Mouse (Mus musculus) layer of hippocampus, postnatal 36 days (tissue): Measurements from ENCODE around the gene Tpst2. TPM values are rescaled to one million over a fixed set of nuclear protein-coding genes. Genes with fewer than 3 reads are reported as not detected.

Experiments used
- DNase-seq, 2 experiments: peaks; one replicate each; pipeline ENCODE4 v3.0.0; 2022
- total RNA-seq, 2 experiments: library from RNA; stranded (reverse); gene quantifications; 2 replicates each; pipeline ENCODE4 v1.2.3; 2021

Tpst2 gene
- total RNA-seq, 2 experiments from 2014 or later, result 37.1 to 43.4 TPM

DNA sequence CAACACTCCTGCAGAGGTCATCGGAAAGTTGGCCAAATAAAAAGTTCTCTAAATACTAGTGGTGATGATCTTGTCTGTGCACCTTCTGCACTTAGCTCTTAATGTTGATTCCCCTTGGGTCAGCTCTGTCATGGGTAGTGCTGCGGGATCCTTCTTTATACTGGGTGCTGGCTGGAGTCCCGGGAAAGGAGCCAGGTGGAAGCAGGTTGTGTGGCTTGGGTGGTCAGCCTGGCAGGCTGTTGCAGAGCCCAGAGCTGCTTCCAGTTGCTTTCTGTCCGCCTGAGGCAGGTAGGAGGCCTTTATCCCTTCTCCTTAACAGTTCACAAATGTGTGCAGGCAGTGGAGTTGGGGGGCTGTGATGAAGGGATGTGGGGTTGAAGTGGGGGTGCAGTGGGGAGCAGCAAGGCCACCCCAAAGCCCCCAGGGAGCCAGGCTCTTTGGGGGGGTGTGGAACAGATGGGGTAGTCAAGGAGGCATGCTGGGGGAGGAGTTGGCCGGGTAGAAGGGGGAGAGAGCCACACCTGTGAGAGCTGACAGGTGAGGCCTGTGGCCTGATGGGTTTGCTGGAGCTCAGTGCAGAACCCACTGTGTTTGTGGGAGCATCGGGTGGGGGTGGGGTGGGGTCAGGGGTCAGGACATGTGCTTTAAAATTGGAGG, 5.8 kb downstream of the Tpst2 start:
- DNase-seq, result no peak

DNA sequence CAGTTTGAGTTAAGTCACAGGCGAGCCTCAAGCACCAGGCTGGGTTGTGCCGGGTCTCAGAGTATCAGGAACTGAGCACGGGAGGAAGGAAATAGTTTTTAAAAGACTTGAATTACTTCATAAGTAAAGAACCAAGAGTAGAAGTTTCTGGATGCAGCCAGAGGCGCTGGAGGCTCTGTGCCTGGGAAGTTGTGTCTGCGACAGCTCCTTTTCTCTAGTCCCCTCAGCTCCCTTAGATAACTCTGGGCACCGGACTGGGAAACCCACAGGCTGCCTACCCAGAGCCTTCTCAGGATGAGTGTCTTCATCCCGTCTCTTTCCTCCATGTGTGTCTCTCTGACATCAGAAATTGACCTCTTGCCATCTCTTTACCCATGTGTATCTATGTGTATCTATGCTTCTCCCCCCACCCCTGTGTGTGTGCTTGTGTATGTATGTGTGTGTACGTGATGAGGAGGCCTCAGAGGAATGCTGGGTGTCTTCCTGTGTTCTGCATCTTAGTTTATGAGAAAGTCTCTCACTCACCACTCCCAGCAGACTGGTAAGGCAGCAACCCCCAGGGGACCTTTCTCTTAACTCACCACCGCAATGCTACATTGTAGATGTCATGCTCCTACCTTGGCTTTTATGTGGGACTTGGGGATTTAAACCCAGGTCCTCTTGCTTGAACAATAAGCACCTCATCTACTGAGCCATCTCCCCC, 6.4 kb downstream of the Tpst2 start:
- no peak for DNase-seq

DNA sequence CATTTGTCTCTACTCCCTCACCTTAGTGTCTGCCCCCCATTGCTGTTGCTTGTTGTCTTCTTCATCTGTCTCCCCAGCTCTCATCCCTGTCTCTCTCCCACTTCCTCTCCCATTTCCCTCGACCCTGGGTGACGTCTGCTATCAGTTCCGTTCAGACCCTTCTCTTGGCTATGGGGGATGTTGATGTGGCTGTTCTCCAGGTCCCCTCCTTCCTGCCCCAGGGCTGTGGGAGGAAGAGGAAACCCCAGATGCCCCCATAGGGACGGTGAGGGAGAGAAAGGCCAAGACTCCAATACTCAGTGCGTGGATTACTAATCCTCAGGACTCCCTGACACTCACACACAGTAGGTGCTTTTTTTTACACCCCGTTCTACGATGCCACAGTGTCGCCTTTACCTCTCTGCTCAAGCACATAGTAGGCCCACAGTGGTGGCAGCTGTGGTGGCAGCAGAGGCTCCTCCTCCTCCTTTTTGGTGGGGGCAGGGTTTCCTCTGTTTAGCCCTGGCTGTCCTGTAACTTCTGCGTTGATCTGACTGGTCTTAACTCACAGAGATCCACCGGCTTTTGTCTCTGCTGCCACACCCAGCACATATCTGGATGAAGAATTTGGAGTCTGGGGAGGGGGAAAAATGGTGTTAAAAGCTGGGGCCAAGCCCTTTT, 7.2 kb downstream of the Tpst2 start:
- no peak for DNase-seq

DNA sequence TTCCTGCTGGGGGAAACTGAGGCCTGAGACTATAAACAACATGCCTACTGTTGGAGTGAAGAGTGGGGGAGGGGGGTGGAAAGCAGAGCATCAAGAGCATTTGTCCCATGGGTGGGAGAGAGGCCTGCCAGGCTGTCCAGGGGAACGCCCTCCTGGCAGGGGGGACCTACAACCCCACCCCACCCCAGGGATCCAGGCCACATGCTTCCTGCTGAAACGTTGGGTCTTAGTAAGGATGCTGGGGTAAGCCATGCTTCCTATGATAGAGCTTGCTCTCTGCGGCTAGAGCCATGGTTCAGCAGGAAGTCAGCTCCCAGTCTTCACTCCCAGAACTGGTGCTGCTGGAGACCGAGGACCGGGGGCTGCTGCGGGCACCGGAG, 7.7 kb downstream of the Tpst2 start:
- DNase-seq, result no peak

DNA sequence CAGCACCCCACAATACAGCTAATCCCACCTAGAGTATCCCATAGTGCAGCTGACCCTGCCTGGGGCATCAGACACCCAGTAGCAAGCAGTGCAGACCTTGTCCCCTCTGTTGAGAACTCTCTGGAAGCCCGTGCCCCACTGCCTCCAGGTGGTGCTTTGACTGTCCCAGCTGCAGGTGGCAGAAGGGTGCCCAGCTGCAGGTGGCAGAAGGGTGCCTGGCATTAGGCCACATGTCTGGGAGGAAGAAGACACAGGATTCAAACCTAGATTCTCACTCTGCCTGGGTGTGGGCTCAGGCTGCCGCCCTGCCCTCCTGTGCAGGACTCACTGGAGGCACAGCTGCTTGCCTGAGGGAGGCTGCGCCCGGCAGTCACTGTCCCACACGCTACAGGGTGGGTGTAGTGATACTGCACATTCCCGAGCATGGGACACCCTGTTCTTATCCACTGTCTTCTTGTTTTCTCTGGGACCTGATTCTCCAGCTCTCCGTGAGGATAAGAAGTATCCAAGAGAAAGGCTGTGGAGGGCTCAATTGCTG, 9.1 kb downstream of the Tpst2 start:
- DNase-seq, result no peak

DNA sequence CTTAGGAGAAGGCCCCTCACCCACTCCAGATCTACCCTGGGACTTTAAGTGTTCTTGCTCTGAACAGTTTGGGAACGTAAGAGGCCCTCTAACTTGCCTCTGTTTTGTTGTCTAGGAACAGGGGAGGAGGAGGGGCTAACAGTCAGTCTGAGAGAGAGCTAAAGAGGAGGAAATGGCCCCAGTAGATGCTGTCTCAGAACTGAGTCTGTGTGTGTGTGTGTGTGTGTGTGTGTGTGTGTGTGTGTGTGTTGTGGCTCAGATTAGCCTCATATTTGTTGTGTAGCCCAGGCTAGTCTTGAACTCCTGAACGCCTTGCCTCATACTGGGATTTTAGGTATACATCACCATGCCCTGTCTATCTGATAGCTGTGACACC, 10.1 kb downstream of the Tpst2 start:
- no peak for DNase-seq

DNA sequence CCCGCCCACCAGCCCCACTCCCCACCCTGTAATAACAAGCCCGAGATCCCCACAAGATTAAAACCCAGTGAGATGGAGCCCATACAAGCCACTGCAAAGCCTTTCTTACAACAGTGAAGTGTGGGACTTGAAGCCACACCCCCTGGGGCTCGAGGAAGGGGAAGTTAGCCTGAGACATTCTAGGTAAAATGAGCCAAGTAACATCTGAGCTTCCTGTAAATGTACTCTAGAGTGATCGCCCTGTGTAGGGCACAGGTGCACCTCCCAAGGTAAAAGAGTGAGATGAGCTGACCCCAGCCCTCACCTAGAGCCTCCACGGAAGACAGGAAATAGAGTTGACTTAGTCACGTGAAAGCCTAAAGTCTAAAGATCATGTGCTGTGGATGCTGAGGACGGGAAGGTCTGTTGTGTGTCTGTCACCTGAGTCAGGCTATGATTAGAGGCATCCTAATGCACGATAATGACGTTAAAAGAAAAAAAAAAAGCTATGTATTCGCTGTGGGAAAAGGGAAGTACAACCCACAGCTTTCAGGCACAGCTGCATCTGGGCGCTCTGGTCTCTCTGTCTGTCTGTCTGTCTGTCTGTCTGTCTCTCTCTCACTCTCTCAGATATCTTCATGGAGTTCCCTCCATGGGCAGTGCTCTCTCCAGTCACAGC, 10.6 kb downstream of the Tpst2 start:
- DNase-seq, result no peak

DNA sequence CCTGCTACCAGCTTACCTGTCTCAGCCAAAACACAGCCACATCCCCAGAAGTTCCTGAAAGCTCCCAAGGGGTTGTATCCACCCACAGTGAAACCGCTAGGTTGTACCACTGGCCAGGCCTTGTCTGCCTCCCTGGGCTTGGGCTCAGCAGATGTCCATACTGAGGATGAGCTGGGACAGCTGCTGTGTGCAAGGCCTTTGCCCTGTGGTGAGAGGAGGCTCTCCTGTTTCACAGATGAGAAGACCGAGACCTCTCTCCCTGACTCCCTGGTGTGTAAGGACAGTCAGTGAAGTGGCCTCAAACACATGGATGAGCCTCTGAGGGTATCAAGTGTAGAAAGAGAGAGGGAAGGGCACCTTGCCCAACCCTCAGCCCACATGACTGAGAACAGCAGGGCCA, 11.2 kb downstream of the Tpst2 start:
- no peak for DNase-seq

DNA sequence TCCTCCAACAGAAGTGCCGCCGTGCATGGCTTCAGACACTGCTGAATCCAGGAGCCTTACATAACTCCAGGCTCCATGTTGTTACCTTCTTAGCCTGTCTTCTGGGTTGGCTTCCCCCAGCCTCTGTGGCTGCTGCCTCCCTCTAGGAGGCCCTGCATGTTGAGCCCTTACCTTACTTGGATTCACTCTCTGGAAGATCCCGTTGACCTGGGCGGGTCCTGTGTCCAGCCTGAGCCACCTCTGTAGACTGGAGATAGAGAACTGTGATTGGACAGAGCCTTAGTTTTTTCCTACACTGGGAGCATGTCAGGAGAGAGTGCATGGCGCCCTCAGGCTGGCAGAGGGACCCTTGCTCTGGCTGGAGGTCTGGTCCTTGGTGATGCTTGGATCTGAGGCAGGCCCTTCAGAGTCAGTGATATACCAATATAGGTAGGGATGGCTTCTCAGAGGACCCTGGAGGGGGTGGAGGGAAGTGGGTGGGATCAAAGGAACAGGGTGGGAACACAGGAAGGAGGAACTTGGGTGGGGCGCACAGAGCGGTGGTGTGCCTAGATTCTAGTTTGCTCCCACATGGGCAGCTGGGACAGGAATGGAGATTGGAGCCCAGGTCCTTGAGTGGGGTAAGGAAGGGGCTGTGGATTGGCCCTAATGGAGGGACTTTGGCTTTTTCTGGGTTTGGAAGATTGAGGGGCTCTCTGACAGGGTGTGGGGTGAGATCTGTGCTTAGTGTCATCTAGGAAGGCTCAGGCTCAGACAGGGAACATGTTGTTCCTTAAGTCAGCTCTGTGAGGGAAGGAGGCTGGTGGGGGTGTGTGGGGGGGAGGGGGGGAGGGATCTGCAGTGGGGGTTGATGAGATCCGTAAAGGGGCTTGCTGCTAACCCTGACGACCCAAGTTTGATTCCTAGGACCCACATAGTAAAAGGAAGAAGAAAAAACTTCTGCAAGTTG, 12.0 kb downstream of the Tpst2 start:
- DNase-seq, result no peak

DNA sequence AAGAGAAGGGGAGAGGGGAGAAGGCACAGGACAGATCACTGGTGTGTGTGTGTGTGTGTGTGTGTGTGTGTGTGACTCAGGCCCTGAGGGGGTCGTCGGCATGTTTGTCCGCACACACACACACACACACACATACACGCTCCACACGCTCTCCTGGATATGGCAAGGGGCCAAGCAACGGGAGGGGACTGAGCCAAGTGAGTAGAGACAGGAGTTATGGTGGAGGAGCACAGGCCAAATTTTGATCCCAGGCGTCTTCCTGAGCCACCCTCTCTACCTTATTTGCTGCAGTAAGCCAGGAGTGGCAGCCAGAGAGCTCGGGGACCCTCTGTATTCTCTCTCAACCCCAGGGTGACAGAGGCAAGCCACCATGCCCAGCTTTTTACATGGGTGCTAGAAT, 12.7 kb downstream of the Tpst2 start:
- DNase-seq, result no peak

DNA sequence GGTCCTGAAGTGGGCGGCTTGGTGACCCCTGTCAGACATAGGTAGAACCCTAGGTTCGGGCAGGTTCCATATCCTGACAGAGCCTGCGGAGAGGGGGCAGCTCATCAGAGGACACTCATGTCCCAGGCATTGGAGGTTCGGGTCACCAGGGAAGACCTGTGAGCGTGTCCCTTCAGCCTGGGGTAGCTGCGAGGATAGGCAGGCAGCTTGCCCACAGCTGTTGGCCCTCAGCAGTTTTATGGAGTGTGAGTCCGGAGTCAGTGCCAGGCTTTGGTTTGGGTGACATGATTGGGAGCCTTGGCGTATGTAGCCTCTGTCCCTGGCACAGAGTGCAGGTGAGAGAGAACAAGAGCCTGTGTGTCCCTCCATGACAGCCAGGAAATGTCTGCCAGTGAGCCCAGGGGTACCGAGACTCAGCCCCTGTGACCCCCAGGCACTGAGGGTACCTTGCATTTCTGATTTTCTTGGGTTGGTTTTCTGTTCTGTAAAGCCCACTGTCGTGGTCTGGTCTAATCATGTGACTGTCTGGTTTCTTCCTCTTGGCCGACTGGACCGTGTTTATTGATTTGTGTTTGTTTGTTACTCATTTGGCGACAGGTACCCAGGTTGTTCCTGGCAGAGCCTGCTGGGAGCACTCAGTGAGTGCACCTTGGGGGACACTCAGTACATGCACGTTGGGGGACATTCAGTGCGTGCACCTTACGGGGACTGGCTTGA, 13.5 kb downstream of the Tpst2 start:
- no peak for DNase-seq

DNA sequence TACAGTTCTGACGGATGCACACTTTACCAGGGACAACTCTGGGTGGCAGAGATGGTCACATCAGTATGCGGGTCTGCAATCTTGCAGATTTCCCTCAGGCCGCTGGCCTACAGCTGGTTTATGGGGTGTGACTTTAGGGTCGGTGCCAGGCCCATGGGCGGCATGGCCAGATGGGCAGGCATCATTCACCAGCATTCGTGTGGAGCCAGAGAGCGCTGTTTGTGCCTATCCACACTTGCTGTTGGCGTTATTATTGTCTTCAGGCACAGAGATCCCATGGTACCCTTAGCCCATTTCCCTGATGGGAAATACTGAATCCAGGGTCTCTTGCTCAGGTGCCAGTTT, 14.0 kb downstream of the Tpst2 start:
- no peak for DNase-seq

DNA sequence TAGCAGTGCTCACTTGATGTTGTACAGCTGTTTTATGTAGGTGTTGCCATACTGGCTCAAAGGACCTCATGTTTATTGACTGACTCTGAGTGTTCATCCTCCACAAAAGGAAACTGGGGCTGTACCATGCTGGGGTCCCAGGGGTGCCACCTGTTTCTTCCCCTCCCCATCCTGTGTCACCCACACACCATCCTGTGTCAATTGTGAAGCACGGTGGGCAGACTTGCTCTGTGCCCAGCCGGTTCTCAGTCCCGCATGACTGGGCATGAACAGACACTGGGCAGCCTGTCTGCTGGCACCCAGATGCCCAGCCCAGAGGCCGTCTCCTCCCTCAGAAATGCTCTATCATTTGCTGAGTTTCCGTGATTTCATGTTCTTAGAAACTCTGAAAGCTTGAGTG, 15.4 kb downstream of the Tpst2 start:
- no peak for DNase-seq

DNA sequence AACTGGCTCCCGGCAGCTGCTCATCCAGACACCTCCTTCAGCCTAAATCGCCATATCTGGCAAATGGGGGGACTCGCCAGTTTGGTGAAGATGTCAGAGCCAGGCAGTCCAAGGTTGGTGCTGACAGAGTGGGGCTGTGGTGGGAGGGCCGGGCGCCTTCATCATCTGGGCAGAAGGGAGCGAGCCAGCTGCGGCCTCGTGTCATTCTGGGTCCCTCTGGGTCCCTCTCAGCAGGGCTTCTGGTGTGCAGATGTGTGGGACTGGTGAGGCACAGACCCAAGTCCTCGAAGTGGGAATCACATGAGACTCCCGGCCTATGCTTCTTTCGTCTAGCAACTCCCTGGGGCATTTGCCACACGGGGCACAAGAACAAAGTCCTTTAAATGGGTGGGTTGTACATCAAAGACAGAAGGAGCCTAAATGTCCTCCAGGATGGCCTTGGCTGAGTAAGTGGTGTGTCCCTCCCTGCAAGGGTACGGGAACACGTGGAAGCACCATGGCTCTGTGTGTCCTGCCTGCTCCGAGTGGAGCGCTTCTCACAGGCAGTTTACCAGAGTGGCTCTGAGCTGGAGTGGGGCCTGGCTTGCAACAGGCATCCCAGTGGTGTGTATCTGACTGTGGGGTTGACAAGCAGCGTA, 16.0 kb downstream of the Tpst2 start:
- DNase-seq, result no peak

DNA sequence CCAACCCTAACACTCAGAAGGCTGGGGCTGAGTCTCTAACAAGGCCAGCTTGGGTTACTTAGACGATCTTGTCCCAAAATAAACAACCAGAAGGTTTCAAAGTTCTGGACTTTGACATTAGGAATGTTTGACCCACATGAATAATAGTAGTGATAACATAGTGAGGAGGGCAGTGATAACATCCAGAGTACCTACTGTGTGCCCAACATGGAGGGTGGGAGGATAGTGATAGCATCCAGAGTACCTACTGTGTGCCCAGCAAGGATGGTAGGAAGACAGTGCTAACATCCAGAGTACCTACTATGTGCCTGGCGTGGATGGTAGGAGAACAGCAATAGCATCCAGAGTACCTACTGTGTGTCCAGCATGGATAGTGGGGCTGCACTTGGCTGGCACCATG, 17.3 kb downstream of the Tpst2 start:
- no peak for DNase-seq

DNA sequence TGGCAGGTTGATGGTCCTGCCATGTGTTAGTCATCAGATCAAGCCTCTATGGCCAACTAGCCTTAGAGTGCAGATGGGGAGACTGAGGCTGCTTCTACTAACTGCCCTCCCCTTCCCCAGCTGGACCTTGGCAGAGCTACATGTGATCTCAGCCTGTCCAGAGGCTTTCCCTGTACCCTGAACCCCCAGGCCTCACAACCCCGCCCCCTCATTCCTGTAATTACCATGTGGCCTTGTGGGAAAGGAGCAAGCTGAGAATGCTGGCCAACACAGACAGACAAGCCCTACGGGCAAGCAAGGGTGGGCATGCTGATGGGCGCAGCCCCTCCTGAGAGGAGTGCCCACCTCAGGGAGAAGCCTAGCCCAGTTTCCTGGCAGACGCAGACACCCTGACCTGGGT, 18.2 kb downstream of the Tpst2 start:
- no peak for DNase-seq

DNA sequence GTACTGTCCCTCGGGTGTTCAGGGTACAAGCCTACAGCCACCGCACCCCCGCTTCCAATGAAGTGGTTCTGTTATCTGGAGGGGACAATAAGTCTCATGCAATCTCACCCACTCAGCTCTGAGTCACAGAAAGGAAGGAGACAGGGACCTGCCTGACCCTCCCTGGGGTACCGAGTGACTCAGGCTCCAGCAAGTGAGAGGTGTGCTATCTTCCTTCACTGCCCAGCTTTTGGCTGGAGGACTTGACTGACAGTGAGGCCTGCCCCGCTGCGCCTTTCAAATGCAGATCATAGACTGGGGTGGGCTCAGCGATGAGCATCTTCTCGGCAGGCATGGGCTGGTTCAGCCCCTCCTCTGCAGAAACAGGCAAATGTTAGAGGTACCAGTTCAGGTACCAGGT, 18.7 kb downstream of the Tpst2 start:
- no peak for DNase-seq

DNA sequence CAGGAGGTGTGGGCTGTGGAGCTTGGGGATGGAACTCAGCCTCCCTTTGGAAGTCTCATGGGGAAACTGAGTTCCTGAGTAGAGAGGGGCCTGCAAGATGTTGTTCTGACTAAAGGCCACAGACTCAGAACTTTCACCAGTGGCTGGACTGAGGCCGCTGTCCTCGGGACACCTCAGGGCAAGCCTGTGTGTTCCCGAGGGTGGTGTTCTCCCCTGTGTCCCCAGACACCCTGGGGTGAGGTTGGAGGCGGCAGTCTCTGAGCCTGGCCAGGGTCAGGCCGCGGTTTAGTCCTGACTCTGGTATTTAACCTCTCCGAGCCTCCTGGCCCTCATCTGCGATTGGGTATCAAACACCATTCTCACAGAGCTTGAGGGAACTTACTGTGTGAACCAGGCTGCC, 19.1 kb downstream of the Tpst2 start:
- no peak for DNase-seq

DNA sequence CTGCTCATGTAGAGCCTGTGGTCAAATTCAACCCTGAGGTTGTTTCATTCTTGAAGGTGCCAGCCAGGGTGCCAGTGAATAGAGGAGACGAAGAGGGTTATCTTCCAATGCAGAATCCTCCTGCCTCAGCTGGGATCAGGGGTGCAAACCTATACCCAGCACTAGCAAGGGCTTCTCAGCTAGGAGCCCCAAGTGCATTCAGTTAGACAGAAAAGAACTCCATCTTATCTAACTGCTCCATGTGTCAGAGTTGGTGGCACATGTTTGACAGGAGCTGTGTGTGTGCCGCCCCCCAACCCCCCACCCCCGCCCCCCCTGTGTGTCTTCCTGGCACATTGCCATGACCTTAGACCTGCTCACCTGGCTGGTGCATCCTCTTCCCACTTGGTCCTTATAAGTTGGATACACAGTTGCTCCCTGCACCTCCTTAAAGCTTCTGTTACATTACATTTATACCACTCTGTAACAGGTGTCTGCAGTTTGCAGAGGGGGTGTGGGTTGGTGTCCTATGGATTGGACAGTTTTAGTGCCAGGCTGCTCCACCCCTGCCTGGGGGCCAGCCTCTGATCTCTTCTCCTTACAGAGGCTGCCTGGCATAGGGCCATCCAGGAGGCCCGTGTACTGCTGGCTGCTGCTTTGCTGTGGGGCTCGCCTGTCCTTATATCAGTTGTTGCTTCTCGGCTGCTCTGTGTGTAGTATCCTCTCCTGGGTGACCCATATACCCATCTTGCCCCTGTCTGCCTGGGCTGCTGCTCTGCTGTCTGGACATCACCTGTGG, 20.1 kb downstream of the Tpst2 start:
- DNase-seq, result no peak

DNA sequence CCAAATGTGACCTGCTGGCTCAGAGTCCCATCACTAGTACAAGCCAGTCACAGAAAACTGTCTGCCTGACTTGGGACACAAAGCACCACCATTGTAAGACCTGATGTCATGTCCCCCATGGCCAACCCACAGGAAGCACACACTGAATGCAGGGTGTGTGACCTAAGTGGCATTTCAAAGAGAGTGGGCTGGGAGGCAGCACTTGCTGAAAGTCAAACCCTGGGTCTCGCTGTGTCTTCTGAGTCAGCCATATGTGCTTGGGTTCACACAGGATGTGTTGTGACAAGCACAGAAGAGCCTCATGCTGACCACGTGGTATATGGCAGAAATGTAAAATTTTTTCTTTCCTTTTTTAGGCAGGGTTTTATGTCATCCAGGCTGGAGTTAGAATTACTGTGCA, 20.8 kb downstream of the Tpst2 start:
- DNase-seq, result no peak
